Mouse (Mus musculus) thymus, postnatal 14 days (tissue): ENCODE results near the gene Rbfox1.

Experiments
- DNase-seq: peaks from one replicate; pipeline ENCODE4 v3.0.0; 2021

Rbfox1 gene

DNA sequence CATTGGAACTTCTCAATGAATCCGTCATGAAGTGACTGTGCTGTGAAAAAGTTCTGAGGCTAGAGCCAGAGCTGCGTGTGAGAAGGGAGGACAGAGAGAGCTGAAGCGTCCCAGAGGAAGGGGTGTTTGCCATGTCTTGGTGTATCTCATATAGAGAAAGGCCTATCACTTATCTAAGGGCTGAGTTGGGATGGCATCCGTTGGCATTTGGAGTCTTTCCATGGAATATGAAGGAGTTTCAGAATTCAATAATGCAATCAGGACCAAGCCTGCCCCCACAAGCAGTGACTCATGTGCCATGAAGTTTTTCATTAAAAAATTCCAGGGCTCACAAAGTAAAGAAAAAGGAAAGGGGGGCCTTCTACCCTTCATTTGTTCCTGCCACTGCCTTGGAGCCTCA, 112.0 kb downstream of the Rbfox1 start:
- no peak for DNase-seq

DNA sequence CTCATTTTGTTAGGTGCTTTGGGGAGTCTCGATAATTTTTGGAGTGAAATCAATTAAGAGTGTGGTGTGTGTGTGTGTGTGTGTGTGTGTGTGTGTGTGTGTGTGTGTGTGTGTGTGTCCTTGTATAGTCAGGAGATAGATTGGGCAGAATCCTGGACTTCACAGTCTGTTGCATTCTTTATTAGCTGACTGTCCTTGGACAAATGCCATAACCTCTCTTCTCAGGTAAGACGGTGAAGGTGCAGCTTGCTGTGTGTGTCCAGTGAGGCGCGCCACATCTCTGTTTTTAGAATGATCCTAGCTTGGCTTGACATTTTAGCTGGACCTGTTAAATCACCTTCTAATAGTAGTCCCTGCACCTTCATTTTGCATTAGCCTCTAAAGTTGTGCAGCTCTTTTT, 112.5 kb downstream of the Rbfox1 start:
- DNase-seq: no peak

DNA sequence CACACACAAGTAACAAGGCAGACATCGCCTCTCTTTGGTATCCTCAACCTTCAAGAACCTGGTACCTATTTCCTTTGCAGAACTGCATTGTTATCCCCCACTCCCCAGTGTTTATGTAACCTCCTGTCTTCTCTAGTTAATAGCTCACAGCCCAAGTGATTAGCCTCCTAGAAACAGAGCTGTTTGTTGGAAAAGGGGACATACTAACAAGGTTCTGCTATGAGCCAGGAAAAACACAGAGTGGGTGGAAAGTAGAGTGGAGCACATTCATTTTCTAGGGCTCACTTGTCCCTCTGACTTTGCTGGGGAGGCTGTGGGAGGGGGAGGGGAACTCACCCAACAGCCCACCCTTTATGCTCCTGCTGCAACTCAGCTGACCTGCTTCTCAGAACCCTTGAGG, 114.9 kb downstream of the Rbfox1 start:
- no peak for DNase-seq

DNA sequence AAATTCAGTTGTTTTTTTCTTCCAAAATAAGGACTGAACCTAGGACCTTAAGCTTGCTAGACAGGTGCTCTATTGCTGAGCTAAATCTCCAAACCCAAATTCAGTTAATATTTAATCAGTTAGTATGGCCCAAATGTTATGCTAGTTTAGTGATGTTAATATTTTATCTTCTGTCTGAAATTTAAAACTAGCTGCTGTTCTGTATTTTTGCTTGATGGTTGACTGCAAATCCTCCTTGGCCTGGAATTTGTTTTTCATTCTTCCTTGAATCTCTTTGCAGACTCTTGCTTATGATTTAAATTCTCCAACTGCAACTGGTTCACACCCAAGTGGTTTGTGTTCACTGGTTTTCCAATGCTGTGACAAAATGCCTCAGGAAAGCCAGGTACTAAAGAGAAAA, 121.8 kb downstream of the Rbfox1 start:
- no peak for DNase-seq

DNA sequence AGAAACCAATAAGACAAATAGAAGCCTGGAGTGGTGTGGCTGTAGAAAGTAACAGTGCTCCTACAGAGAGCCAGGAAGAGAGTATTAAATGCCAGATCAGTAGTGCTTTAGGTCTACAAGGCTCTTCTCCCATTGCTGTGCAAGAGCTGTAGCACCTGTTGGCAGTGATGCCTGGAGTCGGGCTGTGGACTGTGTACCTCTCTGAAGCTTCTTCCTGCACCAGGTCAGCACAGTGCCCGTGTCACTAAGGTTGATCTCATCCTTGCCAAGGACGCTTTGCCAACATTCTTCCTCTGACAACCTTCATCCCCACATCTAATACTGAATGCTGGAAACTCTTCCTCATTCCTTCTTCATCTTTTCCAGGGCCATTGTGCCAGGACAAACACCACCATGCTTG, 127.7 kb downstream of the Rbfox1 start:
- no peak for DNase-seq

DNA sequence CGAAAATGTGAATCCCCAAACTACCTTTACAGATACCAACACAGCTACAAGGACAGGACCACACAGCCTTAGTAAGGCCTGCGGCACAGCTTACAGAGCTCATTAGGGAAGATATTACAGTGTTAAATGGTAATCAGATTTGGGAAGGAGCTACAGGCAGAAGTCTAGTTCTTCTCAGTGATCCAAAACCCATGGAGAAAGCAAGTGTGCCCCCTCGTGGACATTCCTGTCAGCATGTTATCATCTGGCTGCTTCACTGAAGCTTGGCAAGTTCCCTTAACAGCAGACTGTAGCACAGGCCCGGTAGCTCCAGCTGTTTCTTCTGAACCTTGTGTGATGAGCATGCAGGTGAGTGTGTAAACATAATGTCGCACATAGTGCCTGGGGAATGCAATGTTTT, 133.5 kb downstream of the Rbfox1 start:
- peak; percentile 7 for DNase-seq

DNA sequence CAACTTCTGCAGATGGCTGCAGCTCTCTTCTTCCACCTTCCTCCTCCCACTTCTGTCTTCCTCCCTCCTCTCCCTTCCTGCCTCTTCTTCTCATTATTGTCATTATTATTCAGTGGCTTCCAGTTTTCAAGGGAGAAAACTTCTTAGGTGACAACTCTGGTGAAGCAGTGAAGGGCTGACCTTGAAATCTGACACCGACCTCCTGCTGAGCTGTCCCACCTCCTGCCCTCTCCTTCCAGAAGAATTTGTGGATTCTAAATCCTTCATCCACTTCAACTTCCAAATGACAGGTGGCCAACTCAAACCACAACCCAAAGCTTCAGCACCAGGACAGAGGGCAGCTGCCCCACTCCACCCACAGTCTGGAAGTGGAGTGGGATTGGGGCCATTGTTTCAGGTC, 134.2 kb downstream of the Rbfox1 start:
- no peak for DNase-seq

DNA sequence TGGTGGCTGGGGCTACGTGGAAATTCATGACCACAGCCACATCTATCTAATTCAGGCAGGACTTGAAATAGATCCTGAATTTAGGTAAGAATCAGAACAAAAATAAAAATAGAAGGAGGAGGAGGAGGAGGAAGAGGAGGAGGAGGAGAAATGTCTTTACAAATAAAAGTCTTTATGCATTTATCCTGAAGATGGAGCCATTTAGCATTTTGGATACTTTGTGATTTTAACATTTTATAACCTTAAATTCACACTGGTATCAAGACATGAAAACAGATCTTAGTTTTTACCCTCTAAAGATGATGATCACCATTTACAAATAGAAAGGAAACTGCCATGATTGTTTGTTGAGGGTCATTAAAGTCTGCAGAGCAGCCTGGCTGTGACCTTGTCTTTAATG, 146.1 kb downstream of the Rbfox1 start:
- no peak for DNase-seq

DNA sequence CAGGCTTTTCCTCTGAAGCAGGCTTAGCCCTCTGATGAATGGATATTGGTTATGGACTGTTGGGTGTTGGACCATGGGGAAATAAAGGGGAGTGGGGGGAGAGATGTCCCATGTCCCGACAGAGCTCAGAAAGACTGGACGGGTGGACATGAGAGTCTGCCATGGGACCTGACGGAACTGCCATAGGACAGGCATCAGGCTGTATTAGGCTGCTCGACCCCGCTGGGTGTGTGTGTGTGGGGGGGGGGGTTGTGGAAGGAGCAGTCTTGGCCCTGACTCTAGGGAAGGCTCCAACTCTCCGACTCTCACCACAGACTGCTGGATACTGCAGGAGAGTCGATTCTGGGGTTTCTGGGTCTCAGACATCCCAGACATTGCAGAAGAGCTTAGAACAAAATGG, 147.4 kb downstream of the Rbfox1 start:
- no peak for DNase-seq

DNA sequence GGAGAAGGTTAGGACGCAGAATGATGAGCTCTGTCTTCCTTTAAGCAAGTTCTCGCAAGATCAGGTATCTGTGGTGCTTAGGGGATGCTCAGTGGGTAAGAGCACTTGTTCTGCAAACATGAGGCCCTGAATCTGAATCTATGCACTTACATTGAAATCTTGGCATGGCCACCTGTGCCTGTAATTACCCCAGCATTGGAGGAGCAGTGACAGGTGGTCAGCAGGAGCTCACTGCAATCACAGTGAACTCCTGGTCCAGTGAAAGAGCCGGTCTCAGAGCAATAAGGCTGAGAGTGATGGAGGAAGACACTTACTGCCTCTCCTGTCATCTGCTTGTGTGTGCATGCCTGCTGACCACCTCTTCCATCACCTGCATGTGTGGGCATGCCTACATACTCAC, 149.7 kb downstream of the Rbfox1 start:
- DNase-seq: no peak

DNA sequence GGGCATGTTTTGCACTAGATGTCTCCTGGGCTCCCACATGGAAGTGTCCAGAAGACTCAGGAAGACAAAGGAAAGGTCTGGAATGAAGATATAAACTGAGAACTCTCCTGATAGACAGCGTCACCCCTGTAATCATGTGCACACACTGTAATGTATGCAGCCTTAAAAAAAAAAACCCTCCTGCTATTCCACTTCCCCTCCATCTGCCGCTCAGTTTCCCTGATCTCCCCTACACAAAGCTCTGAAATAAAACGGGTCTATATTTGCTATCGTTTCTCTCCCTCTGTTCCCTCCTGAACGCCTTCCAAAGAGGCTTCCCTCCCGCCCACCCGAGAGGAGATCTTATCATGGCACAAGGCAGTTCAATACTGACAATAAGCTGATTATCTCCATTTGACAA, 151.9 kb downstream of the Rbfox1 start:
- DNase-seq: no peak

DNA sequence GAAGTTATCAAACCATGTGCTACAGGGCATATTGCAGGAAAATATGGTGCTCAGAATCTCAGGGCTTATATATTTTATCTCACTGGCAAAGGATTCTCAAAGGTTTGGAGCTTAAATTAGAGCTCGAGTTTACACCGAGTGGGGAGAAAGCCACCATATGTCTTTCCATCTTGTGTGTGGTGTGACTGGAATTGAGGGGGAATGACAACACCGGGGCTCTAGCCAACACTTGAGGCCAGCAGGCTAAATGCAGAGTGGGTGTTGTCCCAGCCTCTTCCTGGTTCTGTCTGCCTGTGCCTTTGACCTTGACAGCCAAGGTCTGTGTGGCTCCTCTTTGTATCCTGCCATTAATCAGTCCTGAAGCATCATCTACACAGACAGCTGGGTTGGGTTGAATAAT, 157.6 kb downstream of the Rbfox1 start:
- DNase-seq: no peak

DNA sequence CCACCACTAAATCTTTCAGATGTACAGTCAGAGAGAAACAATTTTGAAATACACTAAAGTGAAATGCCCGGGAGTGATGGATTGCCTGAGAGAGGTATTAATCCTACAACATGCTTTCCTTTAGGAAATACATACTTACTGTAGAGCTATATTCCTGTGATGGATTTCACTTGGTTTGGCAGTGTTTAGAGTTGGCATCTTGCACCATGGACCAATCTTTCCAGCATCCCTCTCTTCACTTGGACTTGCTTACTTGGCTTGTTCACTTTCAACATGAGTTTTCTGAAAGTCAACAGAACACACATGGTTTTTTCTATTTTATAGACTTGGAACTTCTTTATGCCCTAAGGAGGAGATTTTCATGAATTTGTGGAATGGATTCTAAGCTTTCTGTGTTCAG, 163.4 kb downstream of the Rbfox1 start:
- DNase-seq: no peak

DNA sequence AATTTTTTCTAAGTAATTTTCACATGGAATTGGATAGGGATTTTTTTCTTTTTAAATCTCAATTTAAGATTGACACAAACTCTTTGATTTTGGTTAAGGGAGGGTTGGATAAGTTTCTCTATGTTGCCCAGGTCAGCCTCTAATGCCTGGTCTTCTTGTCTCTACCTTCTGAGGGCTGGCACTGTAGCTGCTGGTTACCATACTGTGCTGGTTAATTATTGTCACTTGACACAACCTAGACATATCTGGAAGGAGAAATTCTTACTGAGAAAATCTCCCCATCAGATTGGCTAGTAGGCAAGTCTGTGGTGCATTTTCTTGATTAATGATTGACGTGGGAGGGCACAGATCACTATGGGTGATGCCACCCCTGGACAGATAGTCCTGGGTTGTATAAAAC, 177.3 kb downstream of the Rbfox1 start:
- no peak for DNase-seq

DNA sequence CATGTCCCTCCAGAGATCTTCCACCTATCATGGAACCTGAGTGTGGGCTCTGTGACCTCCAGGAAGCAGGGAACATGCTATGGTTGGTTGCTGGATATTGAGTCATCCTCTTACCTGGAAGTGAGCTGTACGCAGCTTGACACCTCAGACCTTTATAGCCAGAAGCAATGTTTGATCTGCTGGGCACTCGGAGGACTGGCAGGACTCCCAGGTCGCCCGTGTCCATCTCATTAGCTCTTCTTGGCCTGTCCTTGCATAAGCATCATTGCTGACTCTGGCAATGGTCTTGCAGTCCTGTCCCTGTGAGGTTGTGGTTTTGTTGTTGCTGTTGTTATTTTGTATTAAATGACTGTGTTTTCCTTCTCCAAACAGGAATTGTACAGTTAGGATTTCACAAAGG, 180.3 kb downstream of the Rbfox1 start:
- DNase-seq: no peak

DNA sequence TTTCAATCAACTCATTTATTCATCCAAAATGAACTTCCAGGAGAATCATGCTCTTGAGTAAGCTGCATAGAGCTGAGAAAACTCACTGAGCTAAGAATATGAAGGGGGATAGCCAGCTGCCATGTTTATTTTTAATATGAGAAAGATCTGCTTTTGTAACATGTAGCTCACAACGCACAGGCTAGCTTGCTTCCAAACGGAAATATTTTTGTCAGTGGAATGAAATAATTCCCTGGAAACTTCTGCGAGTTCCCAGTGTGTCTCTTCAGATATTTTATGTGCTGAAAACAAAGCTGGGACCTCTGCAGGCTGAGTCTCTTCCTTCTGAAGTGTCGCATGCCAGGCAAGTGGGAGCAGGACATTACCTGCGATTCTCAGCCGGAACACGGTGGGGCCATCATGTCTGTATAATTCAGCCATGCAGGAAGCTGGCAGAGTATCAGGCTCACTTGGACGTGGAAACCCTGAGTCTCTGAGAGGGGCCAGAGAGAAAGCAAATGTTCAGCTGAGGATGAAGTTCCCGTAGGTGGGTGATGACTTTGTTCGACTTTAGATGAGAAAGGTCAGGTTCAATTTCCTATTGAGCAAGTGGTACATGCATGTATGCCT, 190.4 kb downstream of the Rbfox1 start:
- DNase-seq: no peak

DNA sequence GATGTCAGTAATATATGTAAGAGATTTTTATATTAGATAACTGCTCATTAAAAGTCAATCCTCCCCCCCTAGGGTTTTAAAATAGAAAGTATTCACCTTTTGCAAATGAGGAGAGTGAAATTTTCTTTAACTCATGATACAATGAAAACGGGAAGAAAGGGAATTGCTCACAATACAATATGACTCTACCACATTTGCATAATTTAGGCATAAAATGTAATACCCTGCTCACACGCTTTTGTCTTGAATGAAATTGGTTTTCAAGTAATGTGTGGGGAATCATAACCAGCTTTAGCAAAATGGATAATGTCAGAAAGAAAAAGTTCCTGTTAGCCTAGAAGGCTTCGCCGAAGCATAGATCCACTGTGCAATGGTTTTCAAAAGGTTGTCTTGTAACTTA, 193.9 kb downstream of the Rbfox1 start:
- no peak for DNase-seq

DNA sequence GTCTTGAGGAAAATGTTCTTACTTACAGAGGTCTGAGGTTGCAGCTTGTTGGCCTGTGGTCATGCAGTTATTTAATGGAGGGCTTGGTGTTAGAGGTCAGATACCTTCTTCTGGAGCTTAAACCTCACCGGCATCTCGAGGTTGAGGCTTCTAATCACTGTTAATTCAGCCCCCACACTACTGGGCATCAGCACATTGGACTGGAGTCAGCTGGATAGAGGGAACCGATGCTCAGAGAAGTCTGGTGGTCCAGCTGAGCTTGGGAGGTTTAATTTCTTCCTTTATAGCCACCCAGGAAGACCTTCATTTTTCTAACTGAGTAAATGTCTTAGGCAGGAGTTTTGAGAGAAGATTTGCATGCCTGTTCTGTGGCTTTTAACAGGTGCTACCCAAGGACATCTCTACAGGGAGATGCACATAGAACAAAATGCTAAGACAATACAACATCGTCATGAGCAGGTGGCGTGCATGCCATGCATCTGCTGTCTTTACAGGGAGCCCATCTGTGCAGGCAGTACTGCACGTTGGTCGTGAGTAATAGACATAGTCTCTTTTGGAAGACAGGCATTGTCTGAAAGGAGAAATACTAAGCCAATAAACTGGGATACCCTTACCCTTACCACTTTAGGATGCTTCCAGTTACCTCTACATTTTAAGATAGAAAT, 199.7 kb downstream of the Rbfox1 start:
- no peak for DNase-seq

DNA sequence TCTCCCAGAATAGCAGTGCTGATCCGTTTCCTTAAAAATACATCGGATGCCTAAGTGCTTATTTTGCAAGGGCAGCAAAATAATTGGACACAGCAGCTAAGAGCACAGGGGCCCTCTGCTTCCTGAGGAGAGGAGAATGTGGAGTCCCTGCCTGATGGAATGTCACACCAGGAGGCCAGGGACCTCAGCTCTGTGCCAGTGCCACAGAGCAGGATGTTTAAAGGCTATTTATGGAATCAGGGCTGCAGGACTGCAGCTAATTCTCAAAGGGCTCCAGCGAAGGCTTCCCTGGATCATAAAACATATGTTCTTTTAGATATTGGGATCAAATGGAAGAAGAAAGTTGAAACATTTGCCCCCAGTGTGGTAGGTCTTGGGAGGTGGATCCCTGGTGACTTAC, 201.0 kb downstream of the Rbfox1 start:
- no peak for DNase-seq

DNA sequence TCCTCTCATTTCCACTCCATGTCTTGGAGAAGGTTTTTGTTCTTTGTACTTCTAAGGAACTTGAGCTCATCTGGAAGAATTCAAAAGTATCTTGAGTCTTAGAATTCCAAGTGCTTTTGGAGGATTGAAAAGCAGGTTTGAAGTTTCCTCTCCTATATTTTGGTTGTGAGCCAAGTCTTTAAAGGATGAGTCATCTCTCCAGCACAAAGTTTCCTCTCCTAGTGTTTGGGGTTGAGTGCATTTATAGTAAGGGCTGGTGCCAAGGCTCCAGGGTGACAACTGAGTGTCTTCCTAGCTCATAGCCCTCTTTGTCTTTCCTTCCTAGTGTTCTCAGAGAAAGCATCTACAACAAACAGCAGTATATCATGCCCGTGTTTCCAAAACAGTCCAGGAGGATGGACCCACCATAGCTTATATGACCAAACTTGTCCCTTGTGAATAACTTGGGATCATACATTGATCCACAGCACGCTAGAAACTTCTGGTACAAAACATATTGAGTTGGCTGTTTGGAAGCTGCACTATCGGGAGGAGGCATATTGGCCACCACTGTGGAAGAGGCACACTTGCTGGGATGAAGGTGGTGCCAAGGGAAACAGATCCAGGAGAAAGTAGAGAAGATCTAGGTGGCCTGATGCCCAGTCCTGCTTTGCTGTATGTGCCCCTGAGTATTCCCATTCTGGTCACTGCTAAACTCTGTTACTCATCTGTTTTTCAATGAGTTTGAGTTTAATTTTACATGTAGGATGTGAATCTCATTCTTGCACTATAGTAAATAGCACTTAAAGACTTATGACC, 206.4 kb downstream of the Rbfox1 start:
- DNase-seq: no peak

DNA sequence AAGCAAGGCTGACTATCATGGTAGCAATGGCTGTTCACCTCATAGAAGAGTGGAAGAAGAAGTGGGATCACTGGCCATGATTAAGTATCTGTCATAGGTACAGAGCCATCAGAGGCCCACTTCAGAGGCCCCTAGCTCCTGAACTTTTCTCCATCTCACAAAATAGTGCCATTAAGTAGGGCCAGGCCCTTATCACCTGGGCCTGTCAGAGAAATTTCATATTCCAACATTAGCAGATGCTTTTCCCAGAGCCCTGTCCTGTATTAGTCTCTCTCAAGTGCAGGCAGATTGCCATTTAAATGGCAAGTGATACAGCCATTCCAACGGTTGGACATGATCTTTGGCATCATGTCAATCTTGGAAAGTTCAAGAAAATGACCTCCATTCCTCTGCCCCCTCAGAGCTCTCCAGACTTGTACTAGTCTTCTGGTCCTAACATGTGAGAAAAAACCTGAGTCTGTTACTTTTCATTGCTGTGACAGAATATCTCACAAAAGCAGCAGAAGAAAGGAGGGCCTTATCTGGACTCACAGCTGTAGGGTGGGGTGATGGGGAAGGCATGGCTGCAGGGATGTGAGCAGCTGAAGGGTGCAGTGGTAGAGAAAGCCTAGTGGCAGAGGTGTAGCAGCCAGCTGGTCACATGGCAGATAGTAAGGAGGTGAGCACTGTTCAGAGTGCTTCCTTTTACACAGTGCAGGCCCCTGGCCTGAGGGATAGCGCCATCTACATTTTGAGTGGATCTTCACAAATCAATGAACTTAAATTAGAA, 210.6 kb downstream of the Rbfox1 start:
- DNase-seq: no peak

DNA sequence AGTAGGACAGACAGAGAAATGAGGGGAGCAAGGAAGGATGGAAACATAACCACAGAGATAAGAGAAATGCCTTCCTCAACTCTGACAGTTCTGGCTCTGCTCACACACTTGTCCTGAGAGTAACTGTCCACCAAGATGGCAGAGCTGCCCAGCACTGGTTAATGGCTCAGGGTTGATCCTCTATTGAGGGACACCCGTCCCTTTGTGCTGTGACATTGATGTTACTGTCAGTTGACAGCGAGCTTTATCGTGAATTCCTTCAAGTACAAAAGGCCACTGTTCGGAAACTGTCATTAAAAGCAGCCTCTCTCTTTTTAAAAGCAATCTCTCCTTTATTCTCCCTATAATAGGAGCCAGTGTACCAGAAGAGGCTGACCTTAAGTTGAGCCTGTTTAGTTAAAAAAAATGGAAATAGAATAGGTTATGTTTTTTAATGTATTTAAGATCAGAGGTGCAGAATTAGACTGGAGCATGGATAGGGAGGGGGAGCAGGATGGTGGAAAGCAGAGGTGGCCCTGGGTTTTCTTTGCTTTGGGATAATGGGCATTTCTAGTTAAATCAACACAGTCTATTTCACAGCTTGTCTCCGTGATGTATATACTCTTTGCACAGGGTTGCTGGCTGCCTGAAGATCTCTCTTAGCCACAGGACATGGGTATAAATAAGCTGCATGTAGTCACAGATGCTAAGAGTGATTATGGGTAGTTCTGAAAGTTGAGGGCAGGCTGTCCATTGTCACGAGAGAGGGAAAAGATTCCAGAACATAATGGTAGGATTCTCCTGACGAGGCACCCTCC, 212.3 kb downstream of the Rbfox1 start:
- no peak for DNase-seq

DNA sequence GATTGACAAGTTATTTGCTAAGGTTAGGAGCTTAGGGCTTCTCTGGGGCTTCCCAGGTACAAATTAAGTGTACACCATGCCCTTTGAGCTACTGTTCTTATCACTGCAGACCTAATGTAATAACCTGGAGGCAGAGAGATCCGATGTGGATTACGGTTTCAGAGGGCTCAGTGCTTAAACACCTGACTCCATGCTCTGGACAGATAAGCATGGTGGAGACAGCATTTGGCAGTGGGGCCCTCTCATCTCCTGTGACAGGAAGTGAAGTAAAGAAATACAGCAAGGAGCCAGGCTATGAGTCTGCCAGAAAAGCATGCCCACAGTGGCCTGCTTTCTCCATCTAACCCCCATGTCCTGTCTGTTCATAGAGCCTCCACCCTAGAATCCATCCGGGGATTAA, 213.0 kb downstream of the Rbfox1 start:
- no peak for DNase-seq
